Comparison of ENCODE assay signal across 1 mouse cellular context in genomic region chr13:41250318-41250981, GRCm38 (mm10).
TF ChIP-seq lines count a peak whose summit lies in the region.

No protein-coding gene starts in this region.

TF ChIP-seq in CH12.LX, 34 proteins besides CTCF, POLR2A, EP300 and RAD21 (continued from another document):
- TF ChIP-seq SIN3A (IDR thresholded peaks at IDR 0.05; ENCODE audit: low read length) (peak; percentile 63), MAZ (IDR thresholded peaks at IDR 0.05; ENCODE audit: low read depth, low read length) (no peak), TCF12 (IDR thresholded peaks at IDR 0.05; ENCODE audit: low read depth, low read length) (no peak)
